Comparison of ENCODE assay signal across 7 mouse cellular contexts in genomic region chr4:148591171-148591630, GRCm38 (mm10). TPM values are rescaled to one million over a fixed set of nuclear protein-coding genes. Genes with fewer than 3 reads are reported as not detected.
DNase-seq lines count a peak whose midpoint lies in the region; ATAC-seq and TF ChIP-seq lines count a peak whose summit lies in the region.

TSS of gene Srm (plus strand) at chr4:148591503.

- ATAC-seq in embryonic facial prominence, embryonic 12.5 days (ENCODE audit: insufficient number of reproducible peaks, insufficient read depth, low FRiP score, low TSS enrichment) = peak; percentile 99
- ATAC-seq in limb, embryonic 12.5 days (ENCODE audit: insufficient number of reproducible peaks, insufficient read depth, low FRiP score, low TSS enrichment, low read depth) = peak; percentile 98
- peak; percentile 99 for ATAC-seq in midbrain, embryonic 15.5 days (replicated peaks)

- TF ChIP-seq POLR2A in kidney, adult 2 months (IDR thresholded peaks at IDR 0.05; ENCODE audit: low read depth, low read length) = no peak
- no peak; the same call in 1 of the 2 replicates for TF ChIP-seq POLR2A in spleen, adult 2 months (IDR thresholded peaks at IDR 0.05; ENCODE audit: low read depth, low read length)

- no peaks in the 10 kb centered on the region for H3K27me3 ChIP-seq in embryonic facial prominence, embryonic 12.5 days
- H3K27me3 ChIP-seq in kidney, adult 2 months (replicated peaks; ENCODE audit: control insufficient read depth, insufficient read depth, low read length) = no peaks in the 10 kb centered on the region
- H3K27me3 ChIP-seq in limb, embryonic 12.5 days = no peaks in the 10 kb centered on the region
- H3K27me3 ChIP-seq in midbrain, embryonic 15.5 days (replicated peaks) = no peaks in the 10 kb centered on the region
- no peaks in the 10 kb centered on the region for H3K27me3 ChIP-seq in spleen, adult 2 months (ENCODE audit: control insufficient read depth, insufficient read depth, low read length)

- H3K9me3 ChIP-seq in embryonic facial prominence, embryonic 12.5 days = no peaks in the 10 kb centered on the region
- no peaks in the 10 kb centered on the region for H3K9me3 ChIP-seq in limb, embryonic 12.5 days
- H3K9me3 ChIP-seq in midbrain, embryonic 15.5 days = no peaks in the 10 kb centered on the region

- DNase-seq in adrenal gland, postnatal 25 days = peak; percentile 98
- peak; percentile 100 for DNase-seq in heart, adult 11 months
- DNase-seq in kidney, adult 2 months = peak; percentile 99
- DNase-seq in spleen, adult 2 months (ENCODE audit: low read depth in 1 of 2, low spot score in 2 of 2) = peak; percentile 88 to 99

- peak within 1 kb of the TSS; percentile 89 for H3K9ac ChIP-seq in embryonic facial prominence, embryonic 12.5 days
- peak within 1 kb of the TSS; percentile 88 for H3K9ac ChIP-seq in limb, embryonic 12.5 days (replicated peaks)
- H3K9ac ChIP-seq in midbrain, embryonic 15.5 days = peak within 1 kb of the TSS; percentile 64

- peak within 1 kb of the TSS; percentile 97 for H3K4me3 ChIP-seq in embryonic facial prominence, embryonic 12.5 days
- peak within 1 kb of the TSS; percentile 81 for H3K4me3 ChIP-seq in kidney, adult 2 months (ENCODE audit: insufficient read depth, low read depth, low read length)
- H3K4me3 ChIP-seq in limb, embryonic 12.5 days (replicated peaks) = peak within 1 kb of the TSS; percentile 98
- H3K4me3 ChIP-seq in midbrain, embryonic 15.5 days = peak within 1 kb of the TSS; percentile 82
- H3K4me3 ChIP-seq in spleen, adult 2 months (ENCODE audit: extremely low read depth, insufficient read depth, insufficient read length) = peak within 1 kb of the TSS; percentile 79

- WGBS in embryonic facial prominence, embryonic 12.5 days = 0% methylated on average over 50 of the region's 50 CpGs
- 1% methylated on average over 50 of the region's 50 CpGs for WGBS in kidney, adult 2 months
- WGBS in limb, embryonic 12.5 days = 0% methylated on average over 33 of the region's 50 CpGs
- under 1% methylated on average over 44 of the region's 50 CpGs for WGBS in midbrain, embryonic 15.5 days
- WGBS in spleen, adult 2 months = 0% methylated on average over 42 of the region's 50 CpGs

- TF ChIP-seq CTCF in kidney, adult 2 months (conservative IDR thresholded peaks at IDR 0.05; ENCODE audit: insufficient read depth, insufficient read length, low read depth, low read length) = no peak
- no peak for TF ChIP-seq CTCF in spleen, adult 2 months (IDR thresholded peaks at IDR 0.05; ENCODE audit: extremely low read depth, insufficient read depth, insufficient read length, insufficient replicate concordance)

- H3K27ac ChIP-seq in embryonic facial prominence, embryonic 12.5 days = peak within 1 kb of the TSS; percentile 54; the same call in 1 of the 2 replicates
- H3K27ac ChIP-seq in kidney, adult 2 months (ENCODE audit: insufficient read depth, low read depth, low read length) = no peak within 1 kb of the TSS
- peak within 1 kb of the TSS; percentile 66 for H3K27ac ChIP-seq in limb, embryonic 12.5 days
- H3K27ac ChIP-seq in midbrain, embryonic 15.5 days = peak within 1 kb of the TSS; percentile 81
- H3K27ac ChIP-seq in spleen, adult 2 months (ENCODE audit: insufficient read depth, low read length) = 0 out of 2 replicates have a peak within 1 kb of the TSS, but pooled peaks have one; percentile 17

- peak within 1 kb of the TSS; percentile 93 for H3K4me2 ChIP-seq in embryonic facial prominence, embryonic 12.5 days (replicated peaks)
- H3K4me2 ChIP-seq in limb, embryonic 12.5 days = peak within 1 kb of the TSS; percentile 91
- peak within 1 kb of the TSS; percentile 90 for H3K4me2 ChIP-seq in midbrain, embryonic 15.5 days

- peaks cover 30% of the 10 kb centered on the region for H3K36me3 ChIP-seq in embryonic facial prominence, embryonic 12.5 days
- H3K36me3 ChIP-seq in kidney, adult 2 months (ENCODE audit: control insufficient read depth, insufficient read depth, low read length) = no peaks in the 10 kb centered on the region
- peaks cover 36% of the 10 kb centered on the region for H3K36me3 ChIP-seq in limb, embryonic 12.5 days
- H3K36me3 ChIP-seq in midbrain, embryonic 15.5 days (replicated peaks) = peaks cover 22% of the 10 kb centered on the region
- H3K36me3 ChIP-seq in spleen, adult 2 months (ENCODE audit: control insufficient read depth, insufficient read depth, low read length) = peaks cover 11% of the 10 kb centered on the region

- peaks cover 9% of the 10 kb centered on the region for H3K4me1 ChIP-seq in embryonic facial prominence, embryonic 12.5 days
- H3K4me1 ChIP-seq in kidney, adult 2 months (ENCODE audit: control insufficient read depth, insufficient read depth, low read length) = peaks cover 8% of the 10 kb centered on the region; the same call in 1 of the 2 replicates
- H3K4me1 ChIP-seq in limb, embryonic 12.5 days (replicated peaks) = peaks cover 15% of the 10 kb centered on the region
- H3K4me1 ChIP-seq in midbrain, embryonic 15.5 days = peaks cover 18% of the 10 kb centered on the region
- peaks cover 14% of the 10 kb centered on the region; the same call in 1 of the 2 replicates for H3K4me1 ChIP-seq in spleen, adult 2 months (ENCODE audit: control insufficient read depth, insufficient read depth, insufficient read length)

RNA-seq across cellular contexts. Expression of gene Srm, which starts in this region (rescaled TPM):
- total RNA-seq in adrenal gland, postnatal 25 days (2021) = 68.3 and 78.6 TPM in 2 replicates
- 206 and 210 TPM in 2 replicates for polyA plus RNA-seq in embryonic facial prominence, embryonic 12.5 days (2016; fragmentation: Nextera tagmentation; extraction: Ambion mirVana)
- polyA plus RNA-seq in kidney, adult 2 months (2012; rRNA removed) = 33.1 and 33.9 TPM in 2 replicates
- 190 and 198 TPM in 2 replicates for polyA plus RNA-seq in limb, embryonic 12.5 days (2016; fragmentation: Nextera tagmentation; extraction: Ambion mirVana)
- polyA plus RNA-seq in midbrain, embryonic 15.5 days (2015; fragmentation: Nextera tagmentation; extraction: Ambion mirVana) = 160 and 173 TPM in 2 replicates
- 55.7 and 80.0 TPM in 2 replicates for polyA plus RNA-seq in spleen, adult 2 months (2012; rRNA removed)
